Mouse (Mus musculus): ENCODE measurements around the gene Hemk1. TPM values are rescaled to one million over a fixed set of nuclear protein-coding genes. Genes with fewer than 3 reads are reported as not detected.

Hemk1 gene
- polyA plus RNA-seq, 1 experiment, result 17.7 TPM

GRCm38 (mm10) chr9:107333686-107334085 lies 4.5 kb downstream of the Hemk1 start:
- no peak for TF ChIP-seq TCF3 (IDR thresholded peaks at IDR 0.05; ENCODE audit: insufficient read length, low read depth)
- TF ChIP-seq TCF12 (IDR thresholded peaks at IDR 0.05; ENCODE audit: insufficient read depth, poor library complexity, severe bottlenecking), result no peak
- no peak for TF ChIP-seq CEBPB (IDR thresholded peaks at IDR 0.05; ENCODE audit: insufficient read depth, poor library complexity, severe bottlenecking)
- TF ChIP-seq MAX (IDR thresholded peaks at IDR 0.05; ENCODE audit: low read depth), result no peak
- no peak for TF ChIP-seq POLR2AphosphoS2 (IDR thresholded peaks at IDR 0.05; ENCODE audit: insufficient read length, low read depth)
- TF ChIP-seq REST (IDR thresholded peaks at IDR 0.05; ENCODE audit: insufficient read depth, insufficient read length), result no peak
- no peak for TF ChIP-seq SRF (IDR thresholded peaks at IDR 0.05; ENCODE audit: control insufficient read depth, insufficient read length, low read depth)
- no peak for TF ChIP-seq MYOD1 (IDR thresholded peaks at IDR 0.05; ENCODE audit: control insufficient read depth in 1 of 3, insufficient read length in 2 of 3, low read depth in 2 of 3)
- TF ChIP-seq POLR2A (IDR thresholded peaks at IDR 0.05; ENCODE audit: insufficient read length, low read depth), result no peak
- TF ChIP-seq USF1 (IDR thresholded peaks at IDR 0.05; ENCODE audit: low read depth), result no peak
- TF ChIP-seq MYOG (IDR thresholded peaks at IDR 0.05; ENCODE audit: control insufficient read depth in 1 of 3, insufficient read depth in 1 of 3, insufficient read length in 2 of 3, low read depth in 2 of 3), result no peak
- TF ChIP-seq E2F4 (IDR thresholded peaks at IDR 0.05; ENCODE audit: insufficient read depth), result no peak
- H3ac ChIP-seq (ENCODE audit: control insufficient read depth, insufficient read length), result no peak overlapping the region
- H3K79me2 ChIP-seq (ENCODE audit: control insufficient read depth, insufficient read depth), result no peaks in the 10 kb centered on the region
- no peaks in the 10 kb centered on the region for H3K27me3 ChIP-seq (ENCODE audit: control insufficient read depth, insufficient read depth, insufficient read length)
- H3K4me3 ChIP-seq, result no peak overlapping the region
- no peaks in the 10 kb centered on the region for H3K36me3 ChIP-seq (ENCODE audit: control insufficient read depth, insufficient read depth)
- H3K4me2 ChIP-seq (ENCODE audit: low read depth), result no peak overlapping the region

- TF ChIP-seq REST (IDR thresholded peaks at IDR 0.05; ENCODE audit: insufficient read depth, insufficient read length) (no peak), USF1 (IDR thresholded peaks at IDR 0.05; ENCODE audit: low read depth) (no peak), POLR2A (IDR thresholded peaks at IDR 0.05; ENCODE audit: insufficient read length, low read depth) (no peak)
- H3K4me3 ChIP-seq, result no peak overlapping the region
- no peaks in the 10 kb centered on the region for H3K27me3 ChIP-seq (ENCODE audit: control insufficient read depth, insufficient read depth, insufficient read length)
- H3ac ChIP-seq (ENCODE audit: control insufficient read depth, insufficient read length), result no peak overlapping the region
- H3K4me2 ChIP-seq (ENCODE audit: low read depth), result no peak overlapping the region
- no peaks in the 10 kb centered on the region for H3K36me3 ChIP-seq (ENCODE audit: control insufficient read depth, insufficient read depth)
- H3K79me2 ChIP-seq (ENCODE audit: control insufficient read depth, insufficient read depth), result no peaks in the 10 kb centered on the region
Observed at GRCm38 (mm10) chr9:107330791-107331190, 7.4 kb downstream of the Hemk1 start.

GRCm38 (mm10) chr9:107327879-107328620 lies 10.1 kb downstream of the Hemk1 start:
- H3K4me2 ChIP-seq (ENCODE audit: low read depth), result no peak overlapping the region
- H3K4me3 ChIP-seq, result no peak overlapping the region
- H3K79me2 ChIP-seq (ENCODE audit: control insufficient read depth, insufficient read depth), result no peaks in the 10 kb centered on the region
- no peak overlapping the region for H3ac ChIP-seq (ENCODE audit: control insufficient read depth, insufficient read length)
- H3K36me3 ChIP-seq (ENCODE audit: control insufficient read depth, insufficient read depth), result no peaks in the 10 kb centered on the region
- TF ChIP-seq MAX (IDR thresholded peaks at IDR 0.05; ENCODE audit: low read depth) (no peak), E2F4 (IDR thresholded peaks at IDR 0.05; ENCODE audit: insufficient read depth) (no peak), REST (IDR thresholded peaks at IDR 0.05; ENCODE audit: insufficient read depth, insufficient read length) (no peak)
- no peaks in the 10 kb centered on the region for H3K27me3 ChIP-seq (ENCODE audit: control insufficient read depth, insufficient read depth, insufficient read length)

- no peak overlapping the region for H3ac ChIP-seq (ENCODE audit: control insufficient read depth, insufficient read length)
- H3K4me2 ChIP-seq (ENCODE audit: low read depth), result no peak overlapping the region
- no peak overlapping the region for H3K4me3 ChIP-seq
- TF ChIP-seq MYOG (IDR thresholded peaks at IDR 0.05; ENCODE audit: control insufficient read depth in 1 of 3, insufficient read depth in 1 of 3, insufficient read length in 2 of 3, low read depth in 2 of 3) (peak; percentile 38 to 90 (median 57)), MYOD1 (IDR thresholded peaks at IDR 0.05; ENCODE audit: control insufficient read depth in 1 of 3, insufficient read length in 2 of 3, low read depth in 2 of 3) (peak in 2 of 3 experiments; percentile 53 to 67), E2F4 (IDR thresholded peaks at IDR 0.05; ENCODE audit: insufficient read depth) (no peak)
- no peaks in the 10 kb centered on the region for H3K36me3 ChIP-seq (ENCODE audit: control insufficient read depth, insufficient read depth)
- H3K79me2 ChIP-seq (ENCODE audit: control insufficient read depth, insufficient read depth), result no peaks in the 10 kb centered on the region
- no peaks in the 10 kb centered on the region for H3K27me3 ChIP-seq (ENCODE audit: control insufficient read depth, insufficient read depth, insufficient read length)
Observed at GRCm38 (mm10) chr9:107325904-107326303, 12.2 kb downstream of the Hemk1 start.

GRCm38 (mm10) chr9:107324799-107325561 lies 13.2 kb downstream of the Hemk1 start:
- H3K4me3 ChIP-seq, result no peak overlapping the region
- TF ChIP-seq CEBPB (IDR thresholded peaks at IDR 0.05; ENCODE audit: insufficient read depth, poor library complexity, severe bottlenecking) (no peak), MAX (IDR thresholded peaks at IDR 0.05; ENCODE audit: low read depth) (no peak), MYOG (IDR thresholded peaks at IDR 0.05; ENCODE audit: control insufficient read depth in 1 of 3, insufficient read depth in 1 of 3, insufficient read length in 2 of 3, low read depth in 2 of 3) (no peak), POLR2AphosphoS2 (IDR thresholded peaks at IDR 0.05; ENCODE audit: insufficient read length, low read depth) (no peak), TCF3 (IDR thresholded peaks at IDR 0.05; ENCODE audit: insufficient read length, low read depth) (no peak), USF1 (IDR thresholded peaks at IDR 0.05; ENCODE audit: low read depth) (no peak), POLR2A (IDR thresholded peaks at IDR 0.05; ENCODE audit: insufficient read length, low read depth) (no peak), SRF (IDR thresholded peaks at IDR 0.05; ENCODE audit: control insufficient read depth, insufficient read length, low read depth) (no peak), E2F4 (IDR thresholded peaks at IDR 0.05; ENCODE audit: insufficient read depth) (no peak), REST (IDR thresholded peaks at IDR 0.05; ENCODE audit: insufficient read depth, insufficient read length) (no peak), MYOD1 (IDR thresholded peaks at IDR 0.05; ENCODE audit: control insufficient read depth in 1 of 3, insufficient read length in 2 of 3, low read depth in 2 of 3) (no peak), TCF12 (IDR thresholded peaks at IDR 0.05; ENCODE audit: insufficient read depth, poor library complexity, severe bottlenecking) (no peak)
- no peaks in the 10 kb centered on the region for H3K36me3 ChIP-seq (ENCODE audit: control insufficient read depth, insufficient read depth)
- H3K79me2 ChIP-seq (ENCODE audit: control insufficient read depth, insufficient read depth), result no peaks in the 10 kb centered on the region
- no peak overlapping the region for H3K4me2 ChIP-seq (ENCODE audit: low read depth)
- H3K27me3 ChIP-seq (ENCODE audit: control insufficient read depth, insufficient read depth, insufficient read length), result no peaks in the 10 kb centered on the region
- H3ac ChIP-seq (ENCODE audit: control insufficient read depth, insufficient read length), result no peak overlapping the region
